ENCODE assay signal across 8 mouse cellular contexts in genomic region chr7:19796697-19797588, GRCm38 (mm10). TPM values are rescaled to one million over a fixed set of nuclear protein-coding genes. Genes with fewer than 3 reads are reported as not detected.
DNase-seq lines count a peak whose midpoint lies in the region; ATAC-seq and TF ChIP-seq lines count a peak whose summit lies in the region.

Gene Cblc, minus strand, starts transcription at chr7:19796809.

- 2% methylated on average over 32 of the region's 32 CpGs for WGBS in embryonic facial prominence, embryonic 11.5 days
- WGBS in lung, adult 2 months: 5% methylated on average over 32 of the region's 32 CpGs

- no peaks in the 10 kb centered on the region for H3K9me3 ChIP-seq in embryonic facial prominence, embryonic 11.5 days (replicated peaks; ENCODE audit: control insufficient read depth, low read length)

- peak; percentile 88 for DNase-seq in CD4-positive helper T cell, adult 2 months (ENCODE audit: low read depth, low spot score)
- DNase-seq in adipocyte (ENCODE audit: low spot score): peak; percentile 61
- peak; percentile 76 for DNase-seq in embryonic facial prominence, embryonic 11.5 days (ENCODE audit: low spot score)
- peak; percentile 68 for DNase-seq in heart, adult 9 months (ENCODE audit: low spot score in 2 of 2)
- DNase-seq in kidney, adult 9 months: peak; percentile 95
- DNase-seq in lung, adult 2 months: peak; percentile 92
- DNase-seq in ovary, adult 18-20 months (ENCODE audit: low spot score): peak; percentile 58
- DNase-seq in thymus, postnatal 25 days: peak; percentile 91

- no peaks in the 10 kb centered on the region for H3K36me3 ChIP-seq in embryonic facial prominence, embryonic 11.5 days (replicated peaks; ENCODE audit: control insufficient read depth, insufficient read depth, low read depth, low read length)

- TF ChIP-seq POLR2A in lung, adult 2 months (IDR thresholded peaks at IDR 0.05; ENCODE audit: borderline replicate concordance, extremely low read depth, low read depth, low read length): peak; percentile 60; the same call in 1 of the 2 replicates

- 0 out of 2 replicates have a peak within 1 kb of the TSS, but pooled peaks have one; percentile 6 for H3K9ac ChIP-seq in embryonic facial prominence, embryonic 11.5 days (replicated peaks; ENCODE audit: low read length)

- no peaks in the 10 kb centered on the region for H3K4me1 ChIP-seq in embryonic facial prominence, embryonic 11.5 days (ENCODE audit: control insufficient read depth, insufficient read depth, low read length)
- no peaks in the 10 kb centered on the region for H3K4me1 ChIP-seq in lung, adult 2 months (ENCODE audit: control insufficient read depth, insufficient read depth, low read length)

- H3K27ac ChIP-seq in embryonic facial prominence, embryonic 11.5 days (replicated peaks; ENCODE audit: low read depth, low read length): no peak within 1 kb of the TSS

- peaks cover 16% of the 10 kb centered on the region for H3K27me3 ChIP-seq in embryonic facial prominence, embryonic 11.5 days (ENCODE audit: control insufficient read depth, insufficient read depth, low read length)

- peak; percentile 66 for ATAC-seq in embryonic facial prominence, embryonic 11.5 days (replicated peaks; ENCODE audit: insufficient number of reproducible peaks, low FRiP score, low TSS enrichment, low read depth)

- peak; percentile 75 for TF ChIP-seq CTCF in lung, adult 2 months (IDR thresholded peaks at IDR 0.05; ENCODE audit: insufficient read depth, low read length)

- 0 out of 2 replicates have a peak within 1 kb of the TSS, but pooled peaks have one; percentile 21 for H3K4me2 ChIP-seq in embryonic facial prominence, embryonic 11.5 days (ENCODE audit: low read depth, low read length)

- H3K4me3 ChIP-seq in embryonic facial prominence, embryonic 11.5 days (ENCODE audit: low read depth, low read length): peak within 1 kb of the TSS; percentile 21; the same call in 1 of the 2 replicates
- peak within 1 kb of the TSS; percentile 46 for H3K4me3 ChIP-seq in lung, adult 2 months (replicated peaks; ENCODE audit: extremely low read depth, low read depth, low read length)

RNA-seq across cellular contexts. Expression of gene Cblc, which starts in this region (rescaled TPM):
- 1.1 and 1.7 TPM in 2 replicates for polyA plus RNA-seq in embryonic facial prominence, embryonic 11.5 days (2014; fragmentation: Nextera tagmentation; extraction: Ambion mirVana)
- 16.1 and 21.9 TPM in 2 replicates for polyA plus RNA-seq in lung, adult 2 months (2012; rRNA removed)
